Mouse (Mus musculus) limb, embryonic 14.5 days (tissue): ENCODE measurements at regions not wholly inside any gene's neighbourhood (a gene's known extent, or its start where the extent isn't known, plus 50 kb on each side); places are given as distances from the start of the nearest gene placed in this dataset.

Experiments
- ATAC-seq: fragments of 200-750 bp; cut with Nextera tagmentation; 2 replicates; pipeline ENCODE4 v1.8.0; 2017; ENCODE audit warnings: low read depth, moderate number of reproducible peaks, moderate TSS enrichment; ENCODE audit not compliant: low FRiP score
- DNase-seq: peaks from one replicate; pipeline ENCODE4 v3.0.0-alpha.2; 2015; ENCODE audit warnings: low spot score
- H3K27ac ChIP-seq: fragments of 300-500 bp; sonication (generic); replicated peaks from 2 replicates; pipeline ENCODE4 v1.5.1; 2014; ENCODE audit warnings: low read depth, mild to moderate bottlenecking, low read length, moderate library complexity, mixed read lengths
- H3K27me3 ChIP-seq: fragments of 300-500 bp; sonication (generic); 2 replicates; pipeline ENCODE4 v1.6.1; 2014; ENCODE audit warnings: low read length, mixed read lengths; ENCODE audit not compliant: control insufficient read depth, insufficient read depth
- H3K36me3 ChIP-seq: fragments of 300-500 bp; sonication (generic); 2 replicates; pipeline ENCODE4 v1.6.1; 2014; ENCODE audit warnings: mild to moderate bottlenecking, low read length, moderate library complexity, mixed read lengths; ENCODE audit not compliant: control insufficient read depth, insufficient read depth
- H3K4me1 ChIP-seq: fragments of 300-500 bp; sonication (generic); 2 replicates; pipeline ENCODE4 v1.6.1; 2014; ENCODE audit warnings: antibody characterized with exemption, low read length, mixed read lengths; ENCODE audit not compliant: control insufficient read depth, insufficient read depth
- H3K4me2 ChIP-seq: fragments of 300-500 bp; sonication (generic); replicated peaks from 2 replicates; pipeline ENCODE4 v1.6.1; 2014; ENCODE audit warnings: low read depth, mild to moderate bottlenecking, low read length, moderate library complexity; ENCODE audit not compliant: severe bottlenecking
- H3K4me3 ChIP-seq: fragments of 300-500 bp; sonication (generic); replicated peaks from 2 replicates; pipeline ENCODE4 v1.5.1; 2014; ENCODE audit warnings: low read length
- H3K9ac ChIP-seq: fragments of 300-500 bp; sonication (generic); 2 replicates; pipeline ENCODE4 v1.6.1; 2014; ENCODE audit warnings: mild to moderate bottlenecking, low read depth, low read length, moderate library complexity; ENCODE audit not compliant: severe bottlenecking
- H3K9me3 ChIP-seq: fragments of 300-500 bp; sonication (generic); 2 replicates; pipeline ENCODE4 v1.6.1; 2016; ENCODE audit warnings: low read length; ENCODE audit not compliant: control insufficient read depth
- POLR2A ChIP-seq: fragments of 200-500 bp; IDR thresholded peaks from 2 replicates; pipeline ENCODE4 v1.8.0; 2012; ENCODE audit warnings: inconsistent platforms, mild to moderate bottlenecking, moderate library complexity, borderline replicate concordance; ENCODE audit not compliant: insufficient read depth, insufficient read length; ENCODE audit errors: extremely low read depth
- WGBS: fragments of 180-500 bp; shearing (Covaris S2); extraction: QIAGEN DNeasy Blood & Tissue Kit; methylation state at CpG from one replicate; pipeline ENCODE4 v1.1.7; 2014; 5-methylcytosine and 5-hydroxymethylcytosine counted together

- no peaks in the 10 kb centered on the region for H3K9me3 ChIP-seq
- no peaks in the 10 kb centered on the region for H3K27me3 ChIP-seq
- no peak for TF ChIP-seq POLR2A
- H3K4me3 ChIP-seq = no peak overlapping the region
- H3K9ac ChIP-seq = no peak overlapping the region
- no peak overlapping the region for H3K27ac ChIP-seq
- H3K4me1 ChIP-seq = 0 out of 2 replicates have a peak, but pooled peaks cover 2% of the 10 kb centered on the region
- H3K4me2 ChIP-seq = peak overlapping the region; percentile 30
- H3K36me3 ChIP-seq = no peaks in the 10 kb centered on the region
- DNase-seq = peak; percentile 74
- 9% methylated on average over 5 of the region's 5 CpGs for WGBS
- peak; percentile 91 for ATAC-seq
These were observed 407.6 kb upstream of the 1700008P02Rik start for GRCm38 (mm10) chr3:7027845-7028244.

- DNase-seq = no peak
- ATAC-seq = no peak
- Histone ChIP-seq H3K4me3 (no peak overlapping the region), H3K4me1 (no peaks in the 10 kb centered on the region), H3K9me3 (no peaks in the 10 kb centered on the region), H3K9ac (no peak overlapping the region), H3K36me3 (no peaks in the 10 kb centered on the region), H3K27me3 (no peaks in the 10 kb centered on the region), H3K4me2 (no peak overlapping the region), H3K27ac (no peak overlapping the region)
- TF ChIP-seq POLR2A = no peak
- WGBS = 64% methylated on average over 7 of the region's 7 CpGs
These were observed 394.2 kb upstream of the 1700008P02Rik start for GRCm38 (mm10) chr3:7014345-7014973.

DNA sequence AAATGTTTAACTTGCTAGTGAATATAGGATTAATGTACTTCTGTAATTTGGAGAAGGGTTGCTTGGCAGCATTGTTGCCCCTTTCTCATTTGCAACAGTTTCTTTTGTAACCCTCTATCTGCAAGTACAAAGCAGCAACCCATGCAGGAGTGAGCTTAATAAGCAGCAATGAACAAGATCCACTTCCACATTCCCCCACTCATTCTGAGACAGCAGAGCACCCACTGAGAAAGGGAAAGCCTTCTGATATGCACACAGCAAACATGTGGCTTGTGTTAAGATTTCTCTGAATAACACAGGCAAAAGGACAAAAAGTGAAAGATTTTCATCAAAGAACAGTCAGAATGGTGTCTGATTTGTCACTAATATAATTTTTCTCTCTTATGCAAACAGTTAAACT lies 393.3 kb upstream of the 1700008P02Rik start:
- Histone ChIP-seq H3K4me1 (no peaks in the 10 kb centered on the region), H3K36me3 (no peaks in the 10 kb centered on the region), H3K9ac (no peak overlapping the region), H3K4me3 (no peak overlapping the region), H3K27me3 (no peaks in the 10 kb centered on the region), H3K9me3 (no peaks in the 10 kb centered on the region), H3K27ac (no peak overlapping the region), H3K4me2 (no peak overlapping the region)
- ATAC-seq (no peak), DNase-seq (no peak)
- TF ChIP-seq POLR2A = no peak

DNA sequence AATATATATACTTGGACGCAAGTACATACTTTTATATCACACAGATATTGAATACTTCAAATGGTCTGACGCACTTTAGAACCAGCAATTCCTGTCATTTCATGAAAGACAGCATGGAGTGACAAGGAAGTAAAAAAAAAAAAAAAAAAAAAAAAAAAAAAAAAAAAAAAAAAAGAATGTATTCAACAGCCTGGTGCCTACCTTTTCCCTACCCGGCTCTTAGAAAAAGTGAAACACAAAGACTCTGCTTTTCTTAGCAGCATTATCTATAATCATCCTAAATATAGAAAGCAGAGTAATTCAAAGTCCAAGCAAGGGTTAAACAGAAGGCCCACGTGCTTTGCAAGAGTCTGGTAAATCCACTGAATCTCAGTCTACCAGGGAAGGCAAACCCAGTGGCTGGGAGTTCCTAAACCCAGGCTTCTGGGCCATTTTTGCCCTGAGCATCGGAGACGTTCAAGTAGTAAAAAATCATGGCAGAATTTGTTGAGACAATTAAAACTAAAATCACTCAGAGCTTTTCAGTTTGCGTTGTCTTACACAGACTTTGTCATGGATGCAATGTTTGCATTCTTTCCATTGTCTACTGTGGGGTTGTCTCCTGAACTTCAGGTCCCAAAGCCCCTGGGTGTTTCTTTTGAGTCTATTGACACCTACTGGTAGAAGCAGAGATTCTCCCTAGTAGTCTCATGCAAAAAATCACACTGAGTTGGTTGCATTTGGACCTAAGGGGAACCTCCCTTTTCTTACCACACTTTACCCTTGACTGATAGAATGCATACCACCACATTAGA lies 390.2 kb upstream of the 1700008P02Rik start:
- Histone ChIP-seq H3K4me2 (no peak overlapping the region; the same call in 1 of the 2 replicates), H3K9me3 (no peaks in the 10 kb centered on the region), H3K9ac (no peak overlapping the region), H3K27ac (no peak overlapping the region), H3K27me3 (no peaks in the 10 kb centered on the region), H3K36me3 (no peaks in the 10 kb centered on the region), H3K4me1 (no peaks in the 10 kb centered on the region), H3K4me3 (no peak overlapping the region)
- no peak for TF ChIP-seq POLR2A
- DNase-seq = peak; percentile 53
- 47% methylated on average over 7 of the region's 7 CpGs for WGBS
- no peak; the same call in 1 of the 2 replicates for ATAC-seq

DNA sequence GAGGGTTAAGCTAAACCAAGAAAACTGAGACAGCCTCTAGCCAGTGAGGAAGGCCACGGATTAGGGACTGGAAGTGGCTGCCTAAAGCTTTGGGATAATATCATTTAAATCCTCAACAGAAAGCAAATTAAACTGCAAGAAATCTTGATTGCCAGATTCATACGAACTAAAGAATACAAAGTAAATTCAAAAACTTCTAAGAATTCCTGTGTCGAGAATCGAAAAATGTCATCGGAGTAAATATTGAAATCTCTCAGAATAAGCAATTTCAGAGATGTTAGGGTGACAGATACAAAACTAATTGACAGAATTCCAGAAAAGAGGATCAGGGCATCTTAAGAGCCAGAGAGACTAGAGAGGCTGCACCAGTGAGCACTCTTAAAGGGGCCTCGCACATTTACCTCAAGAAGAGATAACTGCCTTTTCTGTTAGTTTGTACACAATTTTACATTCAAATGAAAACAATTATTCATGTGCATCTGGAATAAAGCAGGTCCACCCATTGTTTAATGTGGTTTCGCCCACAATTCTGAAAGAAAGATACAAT lies 388.5 kb upstream of the 1700008P02Rik start:
- Histone ChIP-seq H3K36me3 (no peaks in the 10 kb centered on the region), H3K9ac (no peak overlapping the region), H3K9me3 (no peaks in the 10 kb centered on the region), H3K27ac (no peak overlapping the region), H3K4me1 (no peaks in the 10 kb centered on the region), H3K4me3 (no peak overlapping the region), H3K27me3 (no peaks in the 10 kb centered on the region), H3K4me2 (no peak overlapping the region)
- TF ChIP-seq POLR2A = no peak
- WGBS = 73% methylated on average over 7 of the region's 7 CpGs
- ATAC-seq (no peak), DNase-seq (no peak)
